Mouse (Mus musculus) monocyte, adult 5-6 weeks (primary cell): ENCODE measurements around the gene Ntrk2. TPM values are rescaled to one million over a fixed set of nuclear protein-coding genes. Genes with fewer than 3 reads are reported as not detected.

ENCODE experiments used
- ATAC-seq: fragments of 153-309, 156-312 bp; replicated peaks from 2 replicates; pipeline ENCODE4 v1.8.0; 2017; ENCODE audit warnings: mild to moderate bottlenecking; ENCODE audit not compliant: low TSS enrichment, insufficient number of reproducible peaks, severe bottlenecking, poor library complexity, low FRiP score
- total RNA-seq: library from RNA; stranded (forward); fragments of 200-1000, 200-491, 200-594 nt; gene quantifications from 3 replicates; pipeline ENCODE4 v1.2.3, GENCODE M21; 2017

Ntrk2 gene
- total RNA-seq, 1 experiment from 2014 or later, result not detected

DNA sequence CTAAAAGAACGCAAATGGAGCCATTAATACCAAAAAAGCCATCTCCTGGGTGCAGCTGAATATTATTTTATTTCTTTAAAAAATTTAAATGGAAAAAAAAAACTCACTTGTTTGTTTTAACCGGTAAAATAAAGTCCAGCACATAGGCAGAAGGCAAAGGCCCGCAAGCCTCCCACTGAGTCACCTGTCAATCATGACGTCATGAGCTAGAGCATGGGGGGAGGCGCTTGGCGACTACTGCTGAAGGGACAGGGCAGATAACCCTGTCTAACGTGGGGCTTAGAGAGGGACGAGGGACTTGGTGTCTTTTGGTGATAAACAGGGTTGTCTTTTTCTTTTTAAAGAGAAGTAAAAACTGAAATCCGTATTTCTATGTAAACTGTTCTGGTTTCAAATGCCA, 140.7 kb downstream of the Ntrk2 start:
- ATAC-seq, result no peak

GRCm38 (mm10) chr13:58954331-58954730, 148.0 kb downstream of the Ntrk2 start:
- ATAC-seq, result no peak

DNA sequence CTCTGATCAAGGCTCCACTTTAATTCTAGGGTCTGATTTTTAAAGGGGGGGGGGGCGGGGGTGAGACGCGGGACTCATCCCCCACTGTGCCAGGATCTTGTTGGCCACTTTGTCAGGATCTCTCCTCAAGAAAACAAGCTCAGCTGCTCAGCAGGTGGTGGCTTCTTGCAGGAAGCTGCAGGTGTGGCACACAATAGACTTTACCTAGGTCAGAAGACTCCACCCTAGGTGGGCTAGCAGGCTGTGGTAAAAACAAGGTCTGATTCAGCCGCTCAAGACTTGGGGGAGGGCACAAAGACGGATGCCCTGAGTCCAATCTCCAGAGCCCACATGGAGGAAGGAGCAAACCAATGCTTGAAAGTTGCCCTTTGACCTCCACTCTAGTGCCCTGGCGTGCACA, 148.4 kb downstream of the Ntrk2 start:
- ATAC-seq, result no peak

- ATAC-seq, result no peak
These were observed 148.9 kb downstream of the Ntrk2 start for GRCm38 (mm10) chr13:58955237-58955777.

DNA sequence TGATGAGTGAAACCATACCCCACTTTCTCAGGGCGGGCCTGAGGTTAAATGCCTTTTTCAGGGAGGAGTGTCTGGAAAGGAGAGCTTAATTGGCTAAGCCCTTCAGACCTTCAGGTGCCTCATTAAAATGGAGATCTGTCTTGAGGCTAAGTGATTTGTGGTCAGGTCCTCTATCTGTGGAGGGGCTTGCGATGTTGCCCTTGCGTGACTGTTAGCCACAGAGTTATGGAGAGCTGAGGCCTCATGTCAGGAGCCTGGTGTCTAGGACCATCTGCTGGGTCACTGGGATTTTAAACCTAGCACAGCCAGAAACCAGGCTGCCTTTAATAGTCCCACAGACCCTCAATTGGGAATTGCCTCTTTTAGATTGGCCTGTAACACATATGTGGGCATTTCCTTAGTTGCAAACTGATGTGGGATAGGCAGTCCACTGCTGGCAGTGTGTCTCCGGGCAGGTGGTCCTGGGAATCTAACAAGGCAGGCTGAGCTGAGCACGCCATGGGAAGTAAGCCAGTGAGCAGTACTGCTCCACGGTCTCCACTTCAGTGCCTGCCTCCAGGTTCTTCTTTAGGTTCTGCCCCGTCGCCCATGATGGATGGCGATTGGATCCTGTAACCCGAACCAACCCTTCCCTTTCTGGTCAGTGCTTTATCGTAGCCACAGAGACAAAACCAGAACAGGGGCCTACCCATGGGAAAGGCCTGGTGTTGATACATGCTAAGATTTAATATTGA, 152.0 kb downstream of the Ntrk2 start:
- ATAC-seq, result no peak

DNA sequence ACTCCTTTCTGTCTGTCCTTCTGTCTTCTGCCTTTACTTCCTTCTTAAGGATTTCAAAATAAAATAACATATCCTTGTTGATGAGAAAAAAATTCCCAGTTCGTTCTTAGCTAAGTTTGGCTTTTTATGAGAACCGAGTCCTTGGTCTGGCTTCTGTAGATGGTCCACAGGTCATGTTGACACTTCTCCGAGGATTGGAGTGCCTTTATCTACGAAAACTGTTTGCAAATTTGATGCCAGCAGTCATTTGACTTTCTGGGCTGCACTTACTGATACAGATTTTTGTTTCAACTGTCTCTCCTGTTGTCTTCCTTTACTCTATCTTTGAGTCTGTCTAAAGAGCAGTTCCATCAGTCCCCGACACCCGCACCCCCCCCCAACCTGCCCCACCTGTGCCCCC, 154.0 kb downstream of the Ntrk2 start:
- ATAC-seq, result no peak

DNA sequence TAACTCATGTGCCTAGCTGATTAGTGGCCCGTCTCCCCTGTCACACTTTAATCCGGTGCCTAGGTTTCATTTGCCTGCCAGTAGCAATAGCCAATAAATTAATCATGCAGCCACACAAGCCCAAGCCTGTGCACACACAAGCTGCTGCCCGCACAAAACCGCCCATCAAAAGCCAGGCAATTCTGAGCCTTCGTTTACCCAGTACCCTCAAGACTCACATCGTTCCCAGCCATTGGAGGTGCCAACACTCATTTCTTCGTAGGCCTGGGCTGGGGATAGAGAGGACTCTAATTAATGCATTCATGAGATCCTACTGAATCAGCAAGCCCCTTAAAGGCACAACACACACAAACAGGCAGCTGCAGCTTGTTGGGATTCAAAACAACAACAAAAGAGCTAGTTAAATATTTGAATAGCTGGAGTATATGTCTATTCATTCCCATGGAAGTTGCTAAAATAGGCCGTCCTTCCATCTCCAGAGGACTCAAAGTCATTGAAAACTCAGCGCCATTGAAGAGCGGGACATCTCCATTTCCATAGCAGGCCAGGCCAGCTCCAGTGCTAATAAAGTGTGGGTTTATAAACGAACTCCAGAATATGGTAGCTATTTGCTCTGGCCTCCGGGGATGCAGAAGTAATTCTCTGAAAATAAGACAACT, 158.5 kb downstream of the Ntrk2 start:
- ATAC-seq, result no peak

DNA sequence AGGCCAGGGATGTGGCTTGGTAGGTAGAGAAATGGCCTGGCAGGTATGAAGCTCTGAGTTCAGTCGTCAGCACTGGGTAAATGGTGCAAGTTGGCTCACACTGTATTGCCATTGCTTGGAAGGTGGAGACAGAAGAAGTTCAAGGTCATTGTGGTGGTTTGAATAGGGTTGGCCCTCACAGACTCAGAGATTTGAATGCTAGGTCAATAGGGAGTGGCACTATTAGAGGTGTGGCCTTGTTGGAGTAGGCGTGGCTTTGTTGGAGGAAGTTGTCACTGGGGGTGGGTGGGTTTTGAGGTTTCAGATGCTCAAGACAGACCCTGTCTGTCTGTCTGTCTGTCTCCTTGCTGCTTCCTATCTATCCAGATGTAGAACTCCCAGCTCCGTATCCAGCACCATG, 159.5 kb downstream of the Ntrk2 start:
- ATAC-seq, result no peak

DNA sequence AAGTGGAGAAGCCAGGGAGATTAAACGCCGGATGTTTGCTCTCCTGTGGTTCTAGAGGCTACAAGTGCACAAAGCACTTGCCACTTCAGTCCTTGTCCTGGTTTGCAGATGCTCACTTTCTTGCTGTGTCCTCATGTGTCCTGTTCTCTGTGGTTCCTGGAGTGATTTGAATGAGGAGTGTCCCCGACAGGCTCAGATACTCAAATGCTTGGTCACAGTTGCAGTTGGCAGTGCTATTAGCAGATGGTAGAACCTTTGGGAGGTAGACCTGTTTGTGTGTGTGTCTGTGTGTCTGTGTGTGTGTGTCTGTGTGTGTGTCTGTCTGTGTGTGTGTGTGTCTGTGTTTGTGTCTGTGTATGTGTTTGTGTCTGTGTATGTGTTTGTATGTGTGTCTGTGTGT, 160.1 kb downstream of the Ntrk2 start:
- no peak for ATAC-seq

- no peak for ATAC-seq
These were observed 161.8 kb downstream of the Ntrk2 start for GRCm38 (mm10) chr13:58968168-58968567.

DNA sequence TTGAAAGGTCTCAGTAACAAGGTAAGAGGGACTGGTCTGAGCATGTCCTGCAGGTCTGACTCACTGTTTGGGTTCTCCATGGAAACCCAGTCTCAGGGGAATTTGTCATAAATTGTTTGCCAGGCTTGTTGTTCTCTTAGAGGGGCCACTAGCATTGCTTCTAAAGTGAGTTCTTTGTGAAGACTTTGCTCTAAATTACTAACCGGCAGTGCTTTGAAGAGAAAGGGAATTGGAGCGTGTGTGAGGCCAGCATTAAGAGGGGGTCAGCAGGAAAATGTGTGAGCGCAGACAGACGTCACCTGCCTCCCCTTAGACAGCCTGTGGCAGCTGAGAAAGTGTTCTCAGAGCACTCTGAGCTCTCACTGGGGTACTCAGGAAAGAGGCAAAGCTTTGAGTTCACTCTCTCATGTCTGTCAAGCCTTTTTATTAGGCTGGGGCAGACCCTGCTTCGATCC, 165.1 kb downstream of the Ntrk2 start:
- ATAC-seq, result no peak

DNA sequence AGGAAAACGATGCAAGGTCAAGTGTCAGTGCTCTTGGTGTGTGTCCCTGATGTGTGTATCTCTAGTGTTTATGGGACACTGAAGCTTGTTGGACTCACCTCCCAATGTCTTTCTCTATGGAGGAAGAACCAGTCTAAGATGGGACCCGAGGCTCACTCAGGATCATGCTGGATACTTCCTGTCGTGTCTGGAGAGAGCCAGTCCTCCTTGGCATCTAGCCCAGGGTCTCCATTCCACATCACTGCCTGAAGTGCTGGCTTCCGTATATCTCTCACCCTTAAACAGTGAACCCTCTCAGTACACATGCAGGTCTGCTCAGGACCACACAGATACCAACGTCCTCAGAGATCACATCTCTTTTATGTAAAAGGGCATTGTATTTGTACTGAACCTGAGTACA, 166.1 kb downstream of the Ntrk2 start:
- no peak for ATAC-seq

DNA sequence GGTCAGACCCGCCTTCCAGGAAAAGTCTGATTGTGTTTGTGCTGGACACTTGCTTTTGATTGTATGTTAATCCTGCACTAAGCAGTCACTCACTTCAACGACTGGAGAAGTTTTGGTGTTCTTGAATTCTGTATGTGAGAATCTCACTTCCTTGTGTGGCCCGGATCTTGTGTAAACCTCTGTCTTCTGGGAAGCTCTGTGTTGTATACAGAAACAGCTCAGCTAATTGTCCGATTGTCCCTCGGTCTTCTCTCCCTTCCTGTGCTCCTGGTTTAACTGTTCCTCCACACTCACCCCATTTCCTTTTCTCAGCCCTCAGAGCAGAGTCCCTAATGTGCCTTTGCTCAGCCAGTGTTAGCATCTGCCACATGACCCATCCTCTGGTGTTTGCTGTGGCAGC, 190.1 kb downstream of the Ntrk2 start:
- no peak for ATAC-seq

- no peak for ATAC-seq
These were observed 191.4 kb downstream of the Ntrk2 start for GRCm38 (mm10) chr13:58997763-58998162.

DNA sequence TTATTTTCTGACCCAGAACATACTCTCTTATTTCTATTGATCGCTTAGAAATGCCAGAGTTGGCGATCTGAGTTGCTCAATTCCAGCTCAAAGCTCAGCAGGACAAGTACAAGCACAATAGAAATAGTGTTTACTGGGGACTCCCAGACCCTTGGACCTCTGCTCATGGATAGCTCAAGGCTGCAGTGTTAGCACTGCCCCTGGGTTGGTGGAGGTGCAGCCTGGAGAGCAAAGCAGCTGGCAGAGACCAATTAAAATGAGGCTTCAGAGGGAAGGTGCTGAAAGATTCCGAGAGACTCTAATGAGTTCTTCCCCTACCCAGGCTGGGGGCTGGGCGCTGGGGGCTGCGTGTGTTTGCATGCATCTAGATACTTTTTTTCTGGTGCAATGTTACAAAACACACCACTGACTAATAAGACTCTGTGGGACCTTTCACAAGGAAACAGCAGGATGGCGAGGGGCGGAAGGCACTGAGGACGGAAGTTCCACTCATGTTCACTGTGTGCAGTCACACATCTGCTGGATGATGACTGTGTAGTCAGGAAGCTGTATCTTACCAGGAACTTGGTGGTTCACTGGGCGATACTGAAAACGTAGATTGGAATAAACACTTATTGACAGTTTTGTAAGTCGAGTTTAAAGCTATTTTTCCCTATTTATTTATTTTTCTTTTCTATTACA, 193.1 kb downstream of the Ntrk2 start:
- ATAC-seq, result peak; percentile 31; the same call in 1 of the 2 replicates

DNA sequence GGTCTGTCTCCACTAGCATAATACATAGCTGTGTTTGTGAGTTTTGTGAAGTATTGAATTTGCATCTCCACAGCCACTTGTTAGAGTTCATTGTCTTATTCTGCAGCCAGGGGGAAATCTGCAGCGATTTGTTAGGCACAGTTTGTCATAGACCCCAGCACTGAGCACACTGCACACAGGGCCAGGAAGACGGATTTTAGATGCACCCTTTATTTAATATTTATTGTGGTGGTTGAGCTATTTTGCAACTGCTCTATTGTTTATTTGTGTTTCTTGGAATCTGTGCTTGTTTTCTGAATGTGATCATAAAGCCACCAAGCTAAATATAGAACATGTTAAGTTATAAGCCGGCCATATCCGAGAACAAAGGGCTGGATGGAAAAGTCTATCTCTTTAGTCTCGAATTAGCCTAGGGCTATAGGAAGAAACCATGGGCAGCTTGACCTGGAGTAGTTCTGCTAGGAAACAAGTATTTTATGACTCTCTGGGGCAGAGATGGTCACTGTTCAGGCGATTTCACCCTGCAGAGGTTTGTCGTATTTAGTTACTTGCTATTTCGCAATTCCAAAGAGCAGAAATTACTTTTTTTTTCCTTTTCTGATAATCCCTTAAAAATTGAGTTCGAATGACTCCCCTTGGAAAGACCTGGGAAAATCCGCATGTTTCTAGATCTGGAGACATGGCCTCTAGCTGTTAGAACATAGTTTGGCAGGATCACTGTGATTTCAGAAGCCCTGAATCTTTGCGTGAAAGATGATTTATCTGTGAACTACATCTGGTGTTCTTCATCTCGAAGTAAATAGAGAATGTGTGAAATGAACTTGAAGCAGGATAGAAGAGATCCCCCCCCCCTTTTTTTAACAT, 196.8 kb downstream of the Ntrk2 start:
- ATAC-seq, result no peak

GRCm38 (mm10) chr13:59003807-59004173, 197.4 kb downstream of the Ntrk2 start:
- peak; percentile 28; the same call in 1 of the 2 replicates for ATAC-seq

DNA sequence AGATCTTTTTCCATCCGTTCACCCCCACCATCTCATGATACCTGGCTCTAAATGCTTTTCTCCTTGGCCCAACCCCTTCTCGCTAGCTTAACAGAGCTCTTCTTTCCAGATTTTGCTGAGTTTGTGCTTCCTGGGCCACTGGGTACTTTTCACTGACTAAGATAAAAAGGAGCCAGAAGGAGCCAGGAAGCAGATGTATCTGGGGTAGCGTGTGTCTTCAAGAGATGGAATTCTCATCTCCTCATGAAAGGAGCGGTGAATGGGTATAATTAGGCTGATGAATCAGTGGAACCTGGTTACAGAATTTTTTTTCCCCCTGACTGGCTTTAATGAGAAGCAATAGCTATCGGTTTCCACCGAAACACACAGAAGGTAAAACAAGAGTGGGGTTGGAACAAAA, 198.2 kb downstream of the Ntrk2 start:
- no peak for ATAC-seq

DNA sequence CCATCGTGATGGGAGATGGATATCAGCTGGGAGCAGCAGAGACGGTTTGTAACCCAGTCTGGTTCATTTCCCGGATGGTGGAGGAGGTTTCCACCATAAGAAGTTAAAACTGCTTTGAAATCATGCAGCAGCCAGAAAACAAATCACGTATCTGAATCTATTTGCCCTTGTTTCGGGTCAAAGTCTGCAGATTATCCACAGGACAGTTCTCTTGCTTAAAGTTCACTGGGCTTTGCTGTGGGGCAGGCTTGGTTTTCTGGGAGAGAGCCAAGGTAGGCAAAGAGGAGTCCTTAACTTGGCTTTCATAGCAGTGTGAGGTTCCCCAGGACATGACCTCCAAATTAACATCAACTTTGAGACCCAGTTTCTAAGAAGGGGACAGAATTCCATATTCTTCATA, 203.5 kb downstream of the Ntrk2 start:
- ATAC-seq, result no peak
